Mouse (Mus musculus): ENCODE measurements around the gene Tmem143.
"Not testable (repeated sequence)": the region's sequence is repeated elsewhere in the genome, so short reads cannot be mapped to it uniquely, and the experiment has no call there.

The Tmem143 gene

DNA sequence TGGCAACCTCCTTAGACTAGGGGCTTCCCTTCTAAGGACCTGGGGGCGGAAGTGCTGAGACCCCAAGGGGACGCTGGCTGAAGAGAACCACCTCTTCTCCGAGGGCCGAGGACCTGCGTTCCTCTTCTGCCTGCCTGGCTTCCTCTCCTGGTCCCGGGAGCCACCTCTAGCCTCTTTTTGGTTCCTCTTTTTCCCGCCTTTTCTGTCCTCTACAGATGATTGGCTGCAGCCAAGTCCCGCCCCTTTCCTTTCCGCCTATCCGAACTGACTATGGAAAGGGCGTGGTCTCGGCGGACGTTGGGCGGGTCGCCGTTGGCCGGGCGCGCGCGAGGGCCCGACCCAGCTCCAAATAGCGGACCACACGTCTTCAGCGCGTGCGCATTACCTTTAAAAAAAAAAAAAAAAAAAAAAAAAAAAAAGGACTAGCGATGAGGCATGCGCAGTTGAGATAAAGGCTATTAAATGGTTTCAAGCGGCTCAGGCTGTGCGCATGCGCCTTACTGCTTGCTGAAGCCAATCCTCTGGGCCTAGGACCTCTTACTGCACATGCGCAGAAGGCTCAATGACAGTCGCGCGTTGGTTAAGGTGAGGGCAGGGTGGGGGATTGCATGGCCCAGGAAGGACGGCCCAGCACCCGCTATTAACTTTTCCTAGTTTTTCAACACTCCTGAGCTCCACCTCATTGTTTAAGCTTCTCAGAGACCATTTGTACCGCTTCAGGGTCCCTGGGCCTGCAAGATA, at the start of gene Tmem143, which contains the start of gene Syngr4:
TSS of gene Tmem143 (plus strand) at position 425 of the 741 bp plus-strand sequence.
TSS of gene Syngr4 (minus strand) at position 198 of the 741 bp plus-strand sequence.
- in situ Hi-C loops (cut with MboI, MseI), result no loop called here

DNA sequence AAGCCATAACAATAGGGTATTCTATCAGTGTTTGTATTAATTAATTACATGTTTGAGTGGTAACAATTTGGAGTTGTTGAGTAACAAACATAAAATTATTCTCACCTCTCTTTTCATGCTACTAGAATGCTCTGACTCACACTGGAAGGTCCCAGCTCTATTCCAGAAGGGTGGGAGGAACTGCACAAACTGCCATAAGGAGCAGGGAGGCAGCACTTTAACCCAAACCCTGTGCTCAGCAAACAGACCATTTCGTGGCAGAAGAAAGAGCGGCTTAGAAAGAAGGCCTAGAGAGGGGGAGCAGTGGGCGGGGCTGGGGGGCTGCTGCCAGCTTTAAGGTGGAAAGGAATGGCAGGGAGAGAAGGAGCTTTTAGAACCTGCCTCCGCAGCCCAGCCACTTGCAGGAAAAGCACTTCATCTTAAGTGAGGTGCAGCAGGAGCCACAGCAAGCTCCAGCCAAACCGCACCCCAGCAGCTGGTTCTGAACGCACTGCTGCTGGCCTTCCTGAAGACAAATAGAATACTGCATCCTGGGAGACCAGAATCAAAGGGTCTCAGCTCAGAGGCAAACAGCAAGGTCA, 48.2 kb upstream of the Tmem143 start:
- in situ Hi-C loops (cut with MboI, MseI), result no loop called here

DNA sequence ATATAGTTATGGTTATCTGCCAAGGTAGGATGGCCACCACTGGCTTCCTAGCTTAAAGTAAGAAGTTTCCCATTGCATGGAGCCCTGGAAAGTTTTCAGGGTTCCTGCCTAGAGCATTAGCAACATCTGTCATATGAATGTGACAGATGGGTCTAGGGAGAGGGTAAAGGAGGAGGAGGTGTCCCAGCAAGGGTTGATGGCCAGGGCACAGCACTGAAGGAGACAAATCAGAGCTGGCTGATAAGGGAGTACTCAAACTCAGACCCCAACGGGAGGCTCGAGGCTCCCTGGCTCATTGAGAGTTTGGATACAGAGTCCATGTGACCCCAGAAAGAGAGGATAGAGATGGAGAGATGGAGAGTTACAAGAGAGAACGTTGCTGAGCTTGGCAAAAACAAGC, 46.1 kb upstream of the Tmem143 start:
- in situ Hi-C loops (cut with MboI, MseI), result no loop called here

DNA sequence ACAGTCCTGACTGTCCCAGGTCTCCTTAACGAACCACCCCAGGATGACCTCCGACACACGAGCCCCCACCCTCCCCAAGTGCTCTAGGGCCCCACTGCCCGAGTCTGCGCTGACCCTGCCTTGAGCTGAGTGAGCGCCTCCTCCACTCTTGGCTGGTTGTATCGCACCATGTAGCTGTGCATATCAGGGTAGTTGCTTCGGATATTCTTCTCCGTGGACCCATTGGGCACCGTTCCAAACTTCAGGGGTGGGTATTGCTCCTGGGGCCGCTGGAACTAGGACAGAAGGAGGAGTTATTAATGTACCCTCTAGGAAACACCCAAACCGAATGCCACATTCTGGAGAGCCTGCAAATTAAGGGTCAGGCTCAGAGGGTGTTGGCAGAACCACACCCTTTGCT, 43.7 kb upstream of the Tmem143 start:
- in situ Hi-C loops (cut with MboI, MseI), result no loop called here

DNA sequence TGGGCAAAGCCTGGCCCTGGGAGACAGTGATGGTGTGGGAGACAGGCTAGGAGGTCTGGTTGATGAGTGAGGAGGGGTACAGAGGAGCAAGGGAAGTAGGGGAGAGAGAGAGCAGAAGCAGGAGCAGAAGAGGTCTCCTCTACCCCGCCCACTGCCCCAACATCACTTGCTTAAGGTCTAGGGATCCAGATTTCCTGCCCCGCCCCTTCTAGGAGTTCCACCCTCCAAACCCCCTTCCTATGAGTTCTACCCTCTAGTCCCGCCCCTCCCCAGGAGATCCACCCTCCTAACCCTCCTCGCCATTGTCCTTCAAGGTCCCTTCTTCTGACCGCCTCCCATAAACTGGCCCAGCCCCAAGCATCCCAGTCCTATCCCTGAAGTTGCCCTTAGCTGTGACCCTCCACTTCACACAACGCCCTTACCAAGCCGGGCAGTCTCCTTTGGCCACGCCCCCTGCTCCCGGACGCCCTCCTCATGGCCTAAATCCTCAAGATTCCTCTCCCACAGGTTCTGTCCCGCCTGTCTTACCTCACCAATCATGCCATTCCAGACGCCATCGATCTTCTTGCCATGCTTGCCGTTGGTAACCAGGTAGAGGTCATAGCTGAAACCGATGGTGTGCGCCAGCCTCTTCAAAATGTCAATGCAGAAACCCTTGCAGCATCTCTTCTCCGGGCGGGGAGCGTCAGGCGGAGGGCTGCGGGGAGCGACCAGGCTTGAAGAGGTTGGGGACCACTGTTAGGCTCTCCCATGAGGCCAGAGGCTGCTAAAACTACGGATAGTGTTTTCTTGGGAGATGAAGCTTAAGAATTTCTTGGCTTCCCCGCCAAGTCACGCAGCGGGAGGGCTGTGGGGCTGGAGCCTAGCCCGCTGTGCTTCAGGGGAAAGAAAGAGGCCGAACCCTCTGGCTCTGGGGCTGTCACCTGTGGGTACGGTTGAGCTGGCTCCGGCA, 39.5 kb upstream of the Tmem143 start:
- in situ Hi-C loops (cut with MboI, MseI), result no loop called here

DNA sequence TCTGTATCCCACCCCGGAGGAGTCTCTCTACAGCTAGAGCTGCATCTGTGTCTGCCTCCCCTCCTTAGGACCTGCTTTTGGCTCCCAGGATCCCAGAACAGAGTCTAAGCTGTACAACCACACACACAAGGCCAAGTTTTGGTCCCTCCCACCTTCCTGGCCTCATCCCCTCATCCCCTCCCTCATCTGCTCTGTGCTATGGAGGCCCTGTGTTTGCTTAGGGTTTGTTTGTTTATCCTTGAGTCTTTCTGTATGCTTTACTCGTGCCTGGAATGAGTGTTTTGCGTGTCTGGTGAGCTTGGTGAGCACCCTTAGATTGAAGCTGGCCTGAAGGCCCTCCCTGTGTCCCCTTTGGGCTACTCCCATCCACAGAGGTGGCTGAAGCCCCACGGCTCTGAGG, 37.7 kb upstream of the Tmem143 start:
- in situ Hi-C loops (cut with MboI, MseI), result no loop called here

DNA sequence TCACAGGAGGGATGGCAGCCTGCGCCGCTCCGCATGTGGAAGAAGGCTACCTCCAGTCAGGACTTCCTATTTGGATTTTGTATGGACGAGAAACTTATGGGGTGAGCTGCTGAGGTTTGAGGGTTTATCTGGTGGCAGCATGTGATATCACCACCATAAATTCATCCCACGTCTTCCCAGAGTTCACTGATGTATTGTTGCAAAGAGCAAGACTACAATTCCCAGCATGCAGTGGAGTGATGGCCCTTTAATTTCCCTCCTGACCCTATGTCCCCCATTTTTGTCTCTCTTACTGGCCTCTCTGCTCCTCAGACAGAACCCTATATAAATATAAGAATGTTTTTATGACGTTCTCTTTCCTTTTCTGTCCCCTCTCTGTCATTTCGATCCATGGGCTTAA, 33.9 kb upstream of the Tmem143 start:
- in situ Hi-C loops (cut with MboI, MseI), result no loop called here

DNA sequence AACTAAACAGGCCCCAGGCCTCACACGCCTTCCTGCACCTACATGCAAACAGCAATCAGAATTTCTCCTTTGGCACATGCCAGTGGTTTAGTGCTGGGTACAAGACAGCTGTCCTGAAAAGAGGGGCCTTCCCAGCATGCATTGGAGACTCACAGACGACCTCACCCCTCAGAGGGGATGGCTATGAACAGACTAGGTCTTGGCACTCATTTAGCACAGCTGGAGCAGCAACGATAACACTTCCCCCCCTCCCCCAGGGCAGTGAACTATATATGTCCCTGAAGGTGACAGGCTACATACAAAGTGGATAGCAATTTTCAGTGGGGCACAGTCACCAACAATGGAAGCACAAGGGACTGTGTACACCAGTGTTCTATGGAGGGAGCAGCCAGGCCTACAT, 32.3 kb upstream of the Tmem143 start:
- in situ Hi-C loops (cut with MboI, MseI), result no loop called here

DNA sequence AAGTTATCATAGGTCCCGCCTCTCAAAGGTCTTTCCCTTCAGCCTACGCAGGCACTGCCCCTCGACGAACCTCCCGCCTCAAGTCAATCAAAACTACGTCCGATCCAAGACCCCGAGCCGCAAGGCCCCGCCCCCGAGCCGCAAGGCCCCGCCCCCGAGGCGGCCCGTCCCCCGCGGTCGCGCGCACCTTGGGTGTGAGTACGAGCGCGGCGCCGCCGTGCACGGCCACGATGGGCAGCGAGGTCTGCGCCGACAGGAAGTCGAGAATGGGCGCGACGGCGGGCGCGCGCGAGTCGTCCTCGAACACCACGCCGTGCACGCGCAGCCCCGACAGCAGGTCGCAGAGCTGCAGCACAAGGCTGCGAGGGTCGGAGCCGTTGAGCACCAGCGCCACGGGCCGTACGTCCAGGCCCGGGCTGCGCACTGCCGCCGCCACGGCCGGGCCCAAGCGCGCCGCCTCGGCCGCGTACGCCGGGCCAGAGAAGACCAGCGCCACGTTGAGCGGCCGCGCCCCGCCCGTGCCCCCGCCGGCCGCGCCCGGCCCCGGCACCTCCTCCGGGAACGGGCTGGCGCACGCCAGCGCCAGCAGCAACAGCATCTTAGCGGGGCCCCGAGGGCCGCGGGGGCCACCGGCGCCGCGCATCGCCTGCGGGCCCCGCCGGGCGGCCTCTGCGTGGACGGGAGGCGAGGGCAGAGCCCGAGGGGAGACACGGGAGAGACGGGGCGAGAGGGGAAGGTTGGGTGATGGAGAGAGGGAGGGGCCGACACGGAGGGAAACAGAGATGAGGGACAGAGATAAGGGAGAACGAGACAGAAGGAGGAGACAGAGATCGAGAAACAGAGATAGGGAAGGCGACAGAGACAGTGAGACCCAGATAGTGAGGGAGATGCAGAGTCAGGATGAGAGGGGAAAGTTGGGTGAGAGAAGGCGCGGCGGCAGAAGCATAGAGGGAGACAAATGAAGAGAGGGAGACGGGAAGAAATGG, 30.5 kb upstream of the Tmem143 start:
- in situ Hi-C loops (cut with MboI, MseI), result no loop called here

DNA sequence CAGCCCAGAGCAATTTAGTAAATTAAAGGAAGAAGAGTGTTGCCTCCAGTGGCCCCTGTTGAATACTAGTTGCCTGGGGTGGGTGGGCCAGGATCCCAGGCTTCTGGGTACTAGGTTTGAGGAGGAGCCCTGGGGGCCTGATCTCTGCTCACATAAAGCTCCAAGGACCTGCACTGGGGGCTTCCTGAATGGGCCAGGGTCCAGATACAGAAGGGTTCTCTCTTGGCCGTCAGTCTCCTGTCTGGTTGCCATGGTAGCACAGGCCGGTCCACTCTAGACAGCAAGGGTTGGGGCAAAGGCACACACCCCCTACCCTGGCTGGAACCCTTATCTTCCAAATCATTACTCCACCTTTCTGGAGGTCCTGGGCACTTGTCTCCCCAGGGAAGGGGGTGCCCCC, 28.9 kb upstream of the Tmem143 start:
- in situ Hi-C loops (cut with MboI, MseI), result no loop called here

DNA sequence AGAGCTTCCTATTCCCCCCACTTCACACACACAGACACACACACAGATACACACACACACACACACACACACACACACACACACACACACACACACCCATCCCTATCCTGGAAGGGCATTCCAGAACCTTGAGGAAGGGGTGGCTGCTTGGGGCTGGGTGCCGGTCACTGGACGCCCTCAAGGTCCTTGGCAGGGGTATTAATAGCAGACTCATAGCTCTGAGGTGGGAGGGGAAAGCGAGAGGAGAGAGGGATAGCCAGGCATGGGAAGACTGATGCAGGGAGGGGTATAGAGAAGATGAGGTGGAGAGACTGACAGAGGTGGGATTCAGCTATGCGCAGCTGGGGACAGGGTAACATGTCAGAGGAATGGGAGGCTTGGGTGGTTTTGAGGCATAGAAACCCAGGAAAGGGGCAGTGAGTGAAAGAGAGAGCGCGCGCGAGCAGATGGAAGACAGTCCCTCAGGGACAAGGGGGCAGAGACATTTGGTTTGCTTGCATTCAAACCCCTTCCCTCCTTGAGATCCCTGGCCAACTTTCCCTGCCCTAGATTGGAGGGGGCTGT, 27.6 kb upstream of the Tmem143 start:
- in situ Hi-C loops (cut with MboI, MseI), result no loop called here

DNA sequence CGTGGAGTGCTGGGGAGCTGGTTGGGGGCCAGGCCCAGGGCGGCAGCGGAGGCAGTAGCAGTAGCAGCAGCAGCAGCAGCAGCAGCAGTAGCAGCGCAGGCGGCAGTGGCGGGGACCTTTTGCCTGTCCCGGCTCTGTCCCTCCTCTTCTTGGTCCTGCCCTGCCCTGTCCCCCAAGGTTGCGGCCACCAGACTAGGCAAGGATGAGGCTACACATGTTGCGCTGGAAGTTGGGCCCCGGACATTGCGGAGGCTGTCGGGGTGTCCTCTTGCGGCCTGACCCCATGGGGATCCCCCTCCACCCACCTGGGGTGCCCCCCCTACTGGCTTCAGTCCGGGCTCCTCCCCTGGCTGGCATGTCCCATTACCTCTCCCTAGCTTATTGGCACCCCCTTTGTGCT, 27.0 kb upstream of the Tmem143 start:
- in situ Hi-C loops (cut with MboI, MseI), result loop anchor here in 1 of 2 experiments (5.0 kb wide), 1 partner anchor 53 kb away; the partner anchor contains the start of genes Ccdc114 and Emp3

DNA sequence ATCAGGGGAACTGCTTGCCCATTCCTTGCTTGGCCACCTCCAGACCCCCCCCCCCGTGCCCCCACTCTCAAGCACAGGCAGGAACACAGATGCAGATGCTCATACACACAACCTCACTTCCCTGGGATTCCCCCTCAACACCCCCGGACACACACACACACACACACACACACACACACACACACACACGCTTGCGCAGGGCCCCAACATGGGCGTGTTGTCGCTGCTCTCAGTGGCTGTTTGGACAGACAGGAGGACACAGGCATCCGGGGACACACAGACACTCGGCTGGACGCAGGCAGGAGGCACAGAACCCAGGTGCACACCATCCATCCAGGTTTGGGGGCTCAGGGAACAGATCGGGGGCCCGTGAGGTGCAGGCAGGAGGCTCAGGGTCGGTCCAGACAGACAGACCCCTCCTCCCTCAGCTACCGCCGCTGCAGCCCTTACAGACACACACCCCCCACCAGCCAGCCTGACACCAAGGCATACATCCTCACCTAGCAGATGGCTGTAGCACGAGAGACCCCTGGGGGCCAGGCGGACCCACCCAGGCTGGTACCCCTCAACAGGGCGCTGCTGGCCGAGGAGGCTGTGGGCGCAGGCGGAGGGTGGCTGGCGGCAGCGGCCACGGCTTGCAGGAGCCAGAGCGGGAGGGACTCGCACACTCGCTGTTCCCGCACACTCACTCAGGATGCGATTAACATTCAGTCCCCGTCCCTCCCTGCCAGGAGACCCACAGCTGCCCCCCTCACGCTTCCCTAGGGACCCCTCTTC, 26.3 kb upstream of the Tmem143 start:
- in situ Hi-C loops (cut with MboI, MseI), result loop anchor here in 1 of 2 experiments (5.0 kb wide), 1 partner anchor 52 kb away; the partner anchor contains the start of genes Ccdc114 and Emp3

DNA sequence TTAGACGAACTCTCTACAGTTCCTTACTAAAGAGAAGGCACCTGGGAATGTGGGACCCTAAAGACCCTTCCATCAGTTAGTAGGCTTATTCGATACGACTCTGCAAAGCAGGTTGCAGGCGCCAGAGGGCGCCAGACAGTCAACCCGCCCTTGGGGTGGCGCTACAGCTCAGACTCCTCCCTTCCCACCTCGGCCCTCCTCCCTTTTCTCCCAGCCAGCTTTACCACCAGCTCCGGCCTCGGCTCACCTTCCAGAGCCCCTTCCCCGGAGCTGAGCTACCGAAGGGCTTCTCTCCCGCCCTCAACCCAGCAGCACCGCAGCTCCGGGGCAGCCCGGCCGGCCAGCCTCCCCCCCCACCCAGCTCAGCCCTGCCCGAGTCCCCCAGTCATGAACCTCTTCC, 24.1 kb upstream of the Tmem143 start, which contains the start of gene Kdelr1:
TSS of gene Kdelr1 (plus strand) at position 149 of the 400 bp plus-strand sequence.
- in situ Hi-C loops (cut with MboI, MseI), result loop anchor here in 1 of 2 experiments (5.0 kb wide), 1 partner anchor 50 kb away; the partner anchor contains the start of genes Ccdc114 and Emp3

DNA sequence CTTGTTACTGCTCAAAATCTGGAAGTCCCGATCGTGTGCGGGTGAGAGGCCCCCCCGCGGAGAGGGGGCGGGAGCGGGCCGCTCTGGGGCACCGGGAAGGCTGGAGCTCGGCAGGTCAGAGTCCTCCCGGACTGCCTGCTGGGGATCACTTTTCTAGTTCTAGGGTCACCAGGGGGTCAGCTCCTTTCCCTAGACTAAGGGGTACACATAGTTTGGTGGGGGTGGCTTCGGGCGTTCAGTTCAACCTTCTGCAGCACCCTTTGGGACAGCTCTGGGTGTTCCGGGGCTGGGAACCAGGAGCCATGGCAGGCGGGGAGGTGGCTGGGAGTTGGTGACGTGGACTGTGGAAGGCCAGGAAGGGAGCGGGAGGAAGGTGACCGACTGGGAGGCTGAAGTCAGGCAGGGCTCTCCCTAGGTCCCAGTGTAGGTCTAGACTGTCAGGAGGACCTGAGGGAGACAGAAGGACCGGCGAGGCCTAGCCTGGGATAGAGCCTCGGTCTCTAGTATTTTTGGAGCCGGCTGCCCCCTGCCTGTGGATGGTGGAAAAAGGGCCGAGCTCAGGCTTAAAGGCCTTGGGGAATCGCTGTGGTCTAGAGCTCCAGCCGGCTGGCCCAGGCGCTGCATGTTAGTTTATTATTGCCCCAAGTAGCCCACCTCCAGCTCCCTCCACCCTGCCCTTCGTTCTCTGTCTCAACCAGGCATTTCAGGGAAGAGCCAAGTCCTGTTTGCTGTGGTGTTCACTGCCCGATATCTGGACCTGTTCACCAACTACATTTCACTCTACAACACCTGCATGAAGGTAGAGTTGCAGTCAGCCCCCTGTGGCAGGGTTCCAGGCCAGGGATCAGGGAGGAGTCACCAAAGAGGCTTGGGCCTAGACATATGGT, 23.4 kb upstream of the Tmem143 start:
- in situ Hi-C loops (cut with MboI, MseI), result loop anchor here in 1 of 2 experiments (5.0 kb wide), 1 partner anchor 49 kb away; the partner anchor contains the start of genes Ccdc114 and Emp3

DNA sequence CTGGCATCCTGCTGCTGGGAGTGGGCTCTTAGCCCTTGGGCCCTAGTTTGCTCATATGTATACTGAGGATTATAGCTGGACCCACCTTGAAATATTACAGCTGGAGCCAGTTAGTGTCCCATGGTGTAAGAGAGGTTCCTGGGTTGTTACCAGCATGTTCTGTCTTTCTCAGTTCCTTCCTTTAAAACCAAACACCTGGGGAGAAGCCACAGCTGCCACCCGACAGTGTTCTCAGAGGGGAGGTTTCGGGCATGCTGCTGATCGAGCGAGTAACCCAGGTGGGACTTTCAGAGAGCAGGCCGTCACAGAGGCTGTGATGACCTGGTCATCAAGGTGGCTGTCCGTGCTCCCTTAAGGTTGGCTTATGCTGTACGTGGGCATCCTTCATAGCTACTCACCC, 19.8 kb upstream of the Tmem143 start:
- in situ Hi-C loops (cut with MboI, MseI), result no loop called here

DNA sequence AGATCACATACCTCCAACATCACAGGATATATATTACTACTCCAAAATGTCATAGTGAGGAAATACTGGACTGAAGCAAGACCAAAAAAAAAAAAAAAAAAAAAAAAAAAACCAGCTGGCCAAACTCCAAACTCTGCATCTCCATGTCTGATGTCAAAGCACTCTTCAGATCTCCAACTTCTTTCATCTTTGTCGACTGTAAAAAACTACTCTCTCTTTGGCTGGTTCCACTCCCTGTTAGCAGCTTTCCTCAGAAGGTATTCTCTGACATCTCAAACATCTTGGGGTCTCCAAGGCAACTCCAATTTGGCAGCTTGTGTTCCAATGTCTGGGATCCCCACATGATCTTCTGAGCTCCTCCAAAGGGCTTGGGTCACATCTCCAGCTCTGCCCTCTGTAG, 18.5 kb upstream of the Tmem143 start, which contains the start of gene Grin2d:
TSS of gene Grin2d (minus strand) at position 101 of the 400 bp plus-strand sequence.
- in situ Hi-C loops (cut with MboI, MseI), result not testable (repeated sequence)

DNA sequence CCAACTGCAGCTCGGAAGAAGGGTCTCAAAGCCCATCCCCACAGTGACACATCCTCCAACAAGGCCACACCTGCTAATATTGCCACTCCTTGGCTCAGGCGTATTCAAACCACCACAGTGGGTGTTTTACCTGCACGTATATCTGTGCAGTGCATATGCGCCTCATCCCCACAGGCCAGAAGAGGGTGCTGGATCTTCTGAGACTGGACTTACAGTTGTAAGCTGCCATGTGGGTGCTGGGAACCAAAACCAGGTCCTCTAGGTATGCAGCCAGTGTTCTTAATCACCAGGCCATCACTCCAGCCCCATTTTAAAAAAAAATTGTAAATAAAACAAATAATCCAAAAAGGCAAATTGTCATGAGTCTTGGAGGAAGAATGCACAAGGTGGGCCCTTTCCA, 16.2 kb upstream of the Tmem143 start:
- in situ Hi-C loops (cut with MboI, MseI), result no loop called here

All from T-helper 17 cell (primary cell).